Mouse (Mus musculus) CH12.LX (cell line): Measurements from ENCODE around the gene Usp49. TPM values are rescaled to one million over a fixed set of nuclear protein-coding genes. Genes with fewer than 3 reads are reported as not detected.

Source experiments
- DNase-seq: peaks from one replicate; pipeline ENCODE4 v3.0.0-alpha.2; 2013; ENCODE audit errors: extremely low read depth
- H3K27ac ChIP-seq: 2 replicates; pipeline ENCODE4 v1.5.1; 2012; ENCODE audit warnings: low read depth, mild to moderate bottlenecking, control low read depth, moderate library complexity; ENCODE audit not compliant: insufficient read depth
- H3K27me3 ChIP-seq: replicated peaks from 2 replicates; pipeline ENCODE3; 2012; ENCODE audit warnings: inconsistent platforms
- H3K36me3 ChIP-seq, 2 experiments: replicated peaks in 1 of 2; 2 replicates each; pipeline versions ENCODE3 to v1.6.1; 2012; ENCODE audit warnings: inconsistent platforms in 1 of 2, low read length in 1 of 2, mild to moderate bottlenecking in 1 of 2, mixed read lengths in 1 of 2, moderate library complexity in 1 of 2; ENCODE audit not compliant: control insufficient read depth in 1 of 2, insufficient read depth in 1 of 2
- H3K4me1 ChIP-seq, 2 experiments: 2 replicates each; pipeline ENCODE4 v1.6.1; 2012; ENCODE audit warnings: inconsistent platforms in 1 of 2, moderate library complexity in 1 of 2; ENCODE audit not compliant: insufficient read depth in 2 of 2, control insufficient read depth in 1 of 2
- H3K4me2 ChIP-seq: 2 replicates; pipeline ENCODE4 v1.6.1; 2012; ENCODE audit warnings: low read depth, mild to moderate bottlenecking, control low read depth; ENCODE audit not compliant: poor library complexity, insufficient read depth, severe bottlenecking
- H3K4me3 ChIP-seq, 3 experiments: fragments of 150-350 bp in 1 of 3; sonication (generic) in 1 of 3; replicated peaks in 1 of 3; 2 replicates each; pipeline versions ENCODE3 to v1.5.1; 2011 to 2012; ENCODE audit warnings: low read depth in 2 of 3, low read length in 2 of 3, mild to moderate bottlenecking in 2 of 3, moderate library complexity in 2 of 3, control low read depth in 1 of 3, improper control_type of control experiment in 1 of 3, inconsistent platforms in 1 of 3, mixed read lengths in 1 of 3; ENCODE audit not compliant: poor library complexity in 1 of 3
- H3K79me2 ChIP-seq: replicated peaks from 2 replicates; pipeline ENCODE4 v1.6.1; 2012; ENCODE audit warnings: mild to moderate bottlenecking, moderate library complexity; ENCODE audit not compliant: control insufficient read depth, poor library complexity, insufficient read depth, severe bottlenecking; ENCODE audit errors: extremely low read depth
- H3K9ac ChIP-seq: 2 replicates; pipeline ENCODE4 v1.6.1; 2012; ENCODE audit warnings: low read depth, mild to moderate bottlenecking, control low read depth, moderate library complexity; ENCODE audit not compliant: insufficient read depth
- H3K9me3 ChIP-seq: replicated peaks from 2 replicates; pipeline ENCODE3; 2012; ENCODE audit warnings: low read length, inconsistent platforms, mixed read lengths
- CTCF ChIP-seq, 2 experiments: IDR thresholded peaks in 1 of 2; conservative IDR thresholded peaks in 1 of 2; 2 replicates each; pipeline ENCODE4 v1.5.1; 2011 to 2012; ENCODE audit warnings: low read depth in 2 of 2, low read length in 2 of 2, improper control_type of control experiment in 1 of 2, inconsistent platforms in 1 of 2, mild to moderate bottlenecking in 1 of 2, moderate library complexity in 1 of 2
- ELF1 ChIP-seq: IDR thresholded peaks from 2 replicates; pipeline ENCODE4 v1.6.1; 2014; ENCODE audit warnings: low read depth, mild to moderate bottlenecking, inconsistent platforms, low read length, improper control_type of control experiment
- EP300 ChIP-seq: IDR thresholded peaks from 2 replicates; pipeline ENCODE4 v1.6.1; 2011; ENCODE audit warnings: low read length, improper control_type of control experiment
- GABPA ChIP-seq: IDR thresholded peaks from 2 replicates; pipeline ENCODE4 v1.6.1; 2012; ENCODE audit warnings: low read depth, low read length, improper control_type of control experiment, inconsistent platforms; ENCODE audit not compliant: insufficient replicate concordance
- HCFC1 ChIP-seq: IDR thresholded peaks from 2 replicates; pipeline ENCODE4 v1.6.1; 2012; ENCODE audit warnings: low read depth, mild to moderate bottlenecking, inconsistent platforms, low read length, improper control_type of control experiment
- MAFK ChIP-seq: IDR thresholded peaks from 2 replicates; pipeline ENCODE4 v1.6.1; 2011; ENCODE audit warnings: low read length, improper control_type of control experiment; ENCODE audit not compliant: insufficient replicate concordance
- MYC ChIP-seq: IDR thresholded peaks from 2 replicates; pipeline ENCODE4 v1.6.1; 2011; ENCODE audit warnings: low read depth, mild to moderate bottlenecking, improper control_type of control experiment, low read length
- NRF1 ChIP-seq: IDR thresholded peaks from 2 replicates; pipeline ENCODE4 v1.6.1; 2014; ENCODE audit warnings: low read depth, mild to moderate bottlenecking, inconsistent platforms, low read length, improper control_type of control experiment, moderate library complexity
- POLR2A ChIP-seq: IDR thresholded peaks from 2 replicates; pipeline ENCODE4 v1.6.1; 2011; ENCODE audit warnings: low read depth, mild to moderate bottlenecking, improper control_type of control experiment, low read length
- POLR2AphosphoS2 ChIP-seq: IDR thresholded peaks from 2 replicates; pipeline ENCODE4 v1.6.1; 2011; ENCODE audit warnings: low read depth, low read length, improper control_type of control experiment
- RAD21 ChIP-seq: IDR thresholded peaks from 2 replicates; pipeline ENCODE4 v1.6.1; 2011; ENCODE audit warnings: low read depth, mild to moderate bottlenecking, low read length, improper control_type of control experiment, moderate library complexity
- SIN3A ChIP-seq: IDR thresholded peaks from 2 replicates; pipeline ENCODE4 v1.6.1; 2012; ENCODE audit warnings: low read length, improper control_type of control experiment, inconsistent platforms
- SMC3 ChIP-seq: IDR thresholded peaks from 2 replicates; pipeline ENCODE4 v1.6.1; 2011; ENCODE audit warnings: low read depth, low read length, improper control_type of control experiment
- USF1 ChIP-seq: IDR thresholded peaks from 2 replicates; pipeline ENCODE4 v1.6.1; 2014; ENCODE audit warnings: low read depth, mild to moderate bottlenecking, inconsistent platforms, low read length, improper control_type of control experiment
- ZC3H11A ChIP-seq: IDR thresholded peaks from 2 replicates; pipeline ENCODE4 v1.6.1; 2012; ENCODE audit warnings: low read depth, mild to moderate bottlenecking, inconsistent platforms, low read length, improper control_type of control experiment
- ZKSCAN1 ChIP-seq: IDR thresholded peaks from 2 replicates; pipeline ENCODE4 v1.6.1; 2012; ENCODE audit warnings: low read depth, inconsistent platforms, low read length, improper control_type of control experiment, borderline replicate concordance
- dilution Hi-C: fragments of 300-500 bp; cut with MboI; formaldehyde crosslinking; loops from 2 replicates; pipeline ENCODE4 v1.14.3; 2020; ENCODE audit warnings: low sequenced_read_pairs; ENCODE audit not compliant: extremely low pct_unique_long_range_greater_than_20kb, extremely low pct_ligation_motif_present
- in situ Hi-C: fragments of 300-500 bp; cut with MboI; formaldehyde crosslinking; loops from 3 replicates; pipeline ENCODE4 v1.14.3; 2019; ENCODE audit warnings: low sequenced_read_pairs, low pct_ligation_motif_present, low pct_unique_long_range_greater_than_20kb, mixed read lengths
- polyA plus RNA-seq: library from polyadenylated mRNA; unstranded; fragments of >175 nt; gene quantifications from 2 replicates; pipeline ENCODE4 v1.2.1, GENCODE M21; 2012; ENCODE audit warnings: low read depth; ENCODE audit not compliant: insufficient read length
- total RNA-seq, 2 experiments: library from RNA; depleted of rRNA; stranded (reverse); fragments of 300-350 nt in 1 of 2; fragments of >200 nt in 1 of 2; gene quantifications; 2 replicates each; pipeline ENCODE4 v1.2.3; 2012 to 2014

Gene Usp49
- total and polyA plus RNA-seq, 3 experiments, result 2.6 to 4.3 (median 3.4) TPM

- H3K4me2 ChIP-seq, result no peak overlapping the region
- no peak overlapping the region for H3K4me3 ChIP-seq
- TF ChIP-seq MAFK (no peak), GABPA (no peak), USF1 (no peak), SMC3 (peak; percentile 21), CTCF (conservative IDR thresholded peaks at IDR 0.05 in 1 of 2, IDR thresholded peaks at IDR 0.05 in 1 of 2; ENCODE audit: low read depth in 2 of 2, low read length in 2 of 2) (peak in 1 of 2 experiments; percentile 39; a peak in 2 of 4 replicates), POLR2A (no peak), ZC3H11A (no peak), SIN3A (no peak)
- peaks cover 2 to 11% of the 10 kb centered on the region in 2 experiments for H3K36me3 ChIP-seq
- no peak overlapping the region for H3K27ac ChIP-seq
- DNase-seq, result no peak
- dilution Hi-C loops (no loop called here), in situ Hi-C loops (no loop called here)
- no peaks in the 10 kb centered on the region for H3K9me3 ChIP-seq
- peaks cover 19% of the 10 kb centered on the region for H3K27me3 ChIP-seq
- no peaks in the 10 kb centered on the region for H3K79me2 ChIP-seq
- H3K4me1 ChIP-seq, result no peaks in the 10 kb centered on the region
- H3K9ac ChIP-seq, result no peak overlapping the region
Measured at GRCm38 (mm10) chr17:47704692-47705091, 74.2 kb downstream of the Usp49 start.

GRCm38 (mm10) chr17:47706196-47706595, 75.7 kb downstream of the Usp49 start:
- H3K27ac ChIP-seq, result no peak overlapping the region
- in situ Hi-C loops, result no loop called here
- dilution Hi-C loops, result no loop called here
- no peak for DNase-seq
- H3K36me3 ChIP-seq, result peaks cover 2 to 11% of the 10 kb centered on the region in 2 experiments
- no peak overlapping the region for H3K9ac ChIP-seq
- H3K27me3 ChIP-seq, result peaks cover 26% of the 10 kb centered on the region
- no peak overlapping the region for H3K4me2 ChIP-seq
- no peaks in the 10 kb centered on the region for H3K9me3 ChIP-seq
- no peaks in the 10 kb centered on the region for H3K79me2 ChIP-seq
- no peak overlapping the region for H3K4me3 ChIP-seq
- no peak for TF ChIP-seq POLR2AphosphoS2
- TF ChIP-seq NRF1, result no peak
- TF ChIP-seq CTCF (conservative IDR thresholded peaks at IDR 0.05 in 1 of 2, IDR thresholded peaks at IDR 0.05 in 1 of 2; ENCODE audit: low read depth in 2 of 2, low read length in 2 of 2), result no peak
- no peak for TF ChIP-seq HCFC1
- no peak for TF ChIP-seq RAD21
- no peak for TF ChIP-seq ZKSCAN1
- no peak for TF ChIP-seq MYC
- no peak for TF ChIP-seq EP300
- no peak for TF ChIP-seq ELF1
- no peak for TF ChIP-seq POLR2A
- TF ChIP-seq, all 38 proteins: peak for 0
- peaks cover 6 to 7% of the 10 kb centered on the region in 2 experiments; a peak in 3 of 4 replicates for H3K4me1 ChIP-seq
